Mouse (Mus musculus): ENCODE data around the gene Polr2e. TPM values are rescaled to one million over a fixed set of nuclear protein-coding genes. Genes with fewer than 3 reads are reported as not detected.

The Polr2e gene
- polyA plus RNA-seq, 1 experiment from 2014 or later = 308 TPM

- H3K9ac ChIP-seq (ENCODE audit: low read length) = no peak overlapping the region
- 7% methylated on average over 15 of the region's 15 CpGs for WGBS
- H3K27me3 ChIP-seq (ENCODE audit: control insufficient read depth, insufficient read depth, low read length) = peaks cover 18% of the 10 kb centered on the region
- peak overlapping the region; percentile 65 for H3K4me2 ChIP-seq (ENCODE audit: low read depth, severe bottlenecking)
- DNase-seq (ENCODE audit: low spot score) (no peak), ATAC-seq (ENCODE audit: insufficient number of reproducible peaks, low FRiP score, low TSS enrichment, low read depth) (no peak)
- no peak overlapping the region for H3K27ac ChIP-seq (replicated peaks; ENCODE audit: low read depth, low read length)
- H3K9me3 ChIP-seq (ENCODE audit: control insufficient read depth, low read length) = no peaks in the 10 kb centered on the region
- peaks cover 15% of the 10 kb centered on the region; the same call in 1 of the 2 replicates for H3K36me3 ChIP-seq (ENCODE audit: control insufficient read depth, insufficient read depth, low read length)
- peak overlapping the region; percentile 32; the same call in 1 of the 2 replicates for H3K4me3 ChIP-seq (ENCODE audit: low read depth, low read length)
- peaks cover 9% of the 10 kb centered on the region for H3K4me1 ChIP-seq (ENCODE audit: control insufficient read depth, insufficient read depth, low read length)
Observed at GRCm38 (mm10) chr10:79997819-79998218, 41.8 kb downstream of the Polr2e start.

GRCm38 (mm10) chr10:79997034-79997760 lies 42.4 kb downstream of the Polr2e start:
- no peaks in the 10 kb centered on the region for H3K9me3 ChIP-seq (ENCODE audit: control insufficient read depth, low read length)
- peaks cover 19% of the 10 kb centered on the region; the same call in 1 of the 2 replicates for H3K36me3 ChIP-seq (ENCODE audit: control insufficient read depth, insufficient read depth, low read length)
- ATAC-seq (ENCODE audit: insufficient number of reproducible peaks, low FRiP score, low TSS enrichment, low read depth) (peak; percentile 61; the same call in 1 of the 2 replicates), DNase-seq (ENCODE audit: low spot score) (peak; percentile 91)
- no peak overlapping the region; the same call in 1 of the 2 replicates for H3K27ac ChIP-seq (replicated peaks; ENCODE audit: low read depth, low read length)
- H3K4me2 ChIP-seq (ENCODE audit: low read depth, severe bottlenecking) = peak overlapping the region; percentile 65
- 1% methylated on average over 35 of the region's 35 CpGs for WGBS
- peaks cover 6% of the 10 kb centered on the region for H3K4me1 ChIP-seq (ENCODE audit: control insufficient read depth, insufficient read depth, low read length)
- peak overlapping the region; percentile 32 for H3K4me3 ChIP-seq (ENCODE audit: low read depth, low read length)
- H3K9ac ChIP-seq (ENCODE audit: low read length) = no peak overlapping the region; the same call in 1 of the 2 replicates
- peaks cover 12% of the 10 kb centered on the region for H3K27me3 ChIP-seq (ENCODE audit: control insufficient read depth, insufficient read depth, low read length)

GRCm38 (mm10) chr10:79996272-79997033 lies 43.1 kb downstream of the Polr2e start, which contains the start of gene Abca7:
Gene Abca7, plus strand, starts transcription at chr10:79996494.
- ATAC-seq (ENCODE audit: insufficient number of reproducible peaks, low FRiP score, low TSS enrichment, low read depth) (peak; percentile 79), DNase-seq (ENCODE audit: low spot score) (peak; percentile 97)
- Histone ChIP-seq H3K4me3 (ENCODE audit: low read depth, low read length) (peak within 1 kb of the TSS; percentile 32), H3K9ac (ENCODE audit: low read length) (no peak within 1 kb of the TSS; the same call in 1 of the 2 replicates), H3K27ac (replicated peaks; ENCODE audit: low read depth, low read length) (no peak within 1 kb of the TSS; the same call in 1 of the 2 replicates), H3K9me3 (ENCODE audit: control insufficient read depth, low read length) (no peaks in the 10 kb centered on the region), H3K36me3 (ENCODE audit: control insufficient read depth, insufficient read depth, low read length) (peaks cover 25% of the 10 kb centered on the region; the same call in 1 of the 2 replicates), H3K4me1 (ENCODE audit: control insufficient read depth, insufficient read depth, low read length) (peaks cover 6% of the 10 kb centered on the region), H3K4me2 (ENCODE audit: low read depth, severe bottlenecking) (peak within 1 kb of the TSS; percentile 65), H3K27me3 (ENCODE audit: control insufficient read depth, insufficient read depth, low read length) (peaks cover 6% of the 10 kb centered on the region; the same call in 1 of the 2 replicates)
- WGBS = under 1% methylated on average over 34 of the region's 34 CpGs

- H3K27ac ChIP-seq (replicated peaks; ENCODE audit: low read depth, low read length) = no peak overlapping the region
- H3K4me3 ChIP-seq (ENCODE audit: low read depth, low read length) = no peak overlapping the region
- DNase-seq (ENCODE audit: low spot score) = no peak
Observed at GRCm38 (mm10) chr10:79995636-79996035, 44.0 kb downstream of the Polr2e start.

GRCm38 (mm10) chr10:79994397-79995115 lies 45.0 kb downstream of the Polr2e start:
- H3K4me3 ChIP-seq (ENCODE audit: low read depth, low read length) = no peak overlapping the region
- WGBS = 92% methylated on average over 16 of the region's 16 CpGs
- no peak for DNase-seq (ENCODE audit: low spot score)
- H3K9me3 ChIP-seq (ENCODE audit: control insufficient read depth, low read length) = no peaks in the 10 kb centered on the region; the same call in 1 of the 2 replicates
- peaks cover 6% of the 10 kb centered on the region; the same call in 1 of the 2 replicates for H3K27me3 ChIP-seq (ENCODE audit: control insufficient read depth, insufficient read depth, low read length)
- no peak overlapping the region for H3K9ac ChIP-seq (ENCODE audit: low read length)
- ATAC-seq (ENCODE audit: insufficient number of reproducible peaks, low FRiP score, low TSS enrichment, low read depth) = no peak
- peaks cover 30% of the 10 kb centered on the region; the same call in 1 of the 2 replicates for H3K36me3 ChIP-seq (ENCODE audit: control insufficient read depth, insufficient read depth, low read length)
- H3K27ac ChIP-seq (replicated peaks; ENCODE audit: low read depth, low read length) = no peak overlapping the region
- H3K4me1 ChIP-seq (ENCODE audit: control insufficient read depth, insufficient read depth, low read length) = peaks cover 13% of the 10 kb centered on the region
- no peak overlapping the region for H3K4me2 ChIP-seq (ENCODE audit: low read depth, severe bottlenecking)

More at GRCm38 (mm10) chr10:79995636-79996035, 44.0 kb downstream of the Polr2e start:
- Histone ChIP-seq H3K4me1 (ENCODE audit: control insufficient read depth, insufficient read depth, low read length) (peaks cover 6% of the 10 kb centered on the region), H3K36me3 (ENCODE audit: control insufficient read depth, insufficient read depth, low read length) (peaks cover 30% of the 10 kb centered on the region; the same call in 1 of the 2 replicates), H3K9ac (ENCODE audit: low read length) (no peak overlapping the region), H3K9me3 (ENCODE audit: control insufficient read depth, low read length) (no peaks in the 10 kb centered on the region; the same call in 1 of the 2 replicates), H3K27me3 (ENCODE audit: control insufficient read depth, insufficient read depth, low read length) (peaks cover 6% of the 10 kb centered on the region; the same call in 1 of the 2 replicates), H3K4me2 (ENCODE audit: low read depth, severe bottlenecking) (no peak overlapping the region)
- no peak for ATAC-seq (ENCODE audit: insufficient number of reproducible peaks, low FRiP score, low TSS enrichment, low read depth)
- WGBS = 93% methylated on average over 1 of the region's 1 CpGs

GRCm38 (mm10) chr10:79991548-79991947 lies 48.0 kb downstream of the Polr2e start:
- Histone ChIP-seq H3K27ac (replicated peaks; ENCODE audit: low read depth, low read length) (no peak overlapping the region), H3K36me3 (ENCODE audit: control insufficient read depth, insufficient read depth, low read length) (peaks cover 30% of the 10 kb centered on the region; the same call in 1 of the 2 replicates), H3K4me3 (ENCODE audit: low read depth, low read length) (no peak overlapping the region), H3K27me3 (ENCODE audit: control insufficient read depth, insufficient read depth, low read length) (no peaks in the 10 kb centered on the region), H3K9ac (ENCODE audit: low read length) (no peak overlapping the region), H3K4me2 (ENCODE audit: low read depth, severe bottlenecking) (no peak overlapping the region), H3K4me1 (ENCODE audit: control insufficient read depth, insufficient read depth, low read length) (peaks cover 29% of the 10 kb centered on the region), H3K9me3 (ENCODE audit: control insufficient read depth, low read length) (no peaks in the 10 kb centered on the region; the same call in 1 of the 2 replicates)
- WGBS = 83% methylated on average over 6 of the region's 6 CpGs
- ATAC-seq (ENCODE audit: insufficient number of reproducible peaks, low FRiP score, low TSS enrichment, low read depth) (no peak), DNase-seq (ENCODE audit: low spot score) (no peak)

GRCm38 (mm10) chr10:79991099-79991498 lies 48.5 kb downstream of the Polr2e start:
- Histone ChIP-seq H3K9me3 (ENCODE audit: control insufficient read depth, low read length) (no peaks in the 10 kb centered on the region; the same call in 1 of the 2 replicates), H3K27me3 (ENCODE audit: control insufficient read depth, insufficient read depth, low read length) (no peaks in the 10 kb centered on the region), H3K27ac (replicated peaks; ENCODE audit: low read depth, low read length) (no peak overlapping the region), H3K9ac (ENCODE audit: low read length) (no peak overlapping the region), H3K4me2 (ENCODE audit: low read depth, severe bottlenecking) (no peak overlapping the region; the same call in 1 of the 2 replicates), H3K4me3 (ENCODE audit: low read depth, low read length) (no peak overlapping the region), H3K4me1 (ENCODE audit: control insufficient read depth, insufficient read depth, low read length) (peaks cover 32% of the 10 kb centered on the region), H3K36me3 (ENCODE audit: control insufficient read depth, insufficient read depth, low read length) (peaks cover 30% of the 10 kb centered on the region; the same call in 1 of the 2 replicates)
- 67% methylated on average over 12 of the region's 12 CpGs for WGBS
- ATAC-seq (ENCODE audit: insufficient number of reproducible peaks, low FRiP score, low TSS enrichment, low read depth) (no peak), DNase-seq (ENCODE audit: low spot score) (no peak)
